Mouse (Mus musculus): ENCODE measurements around the gene Vax1.
A peak's percentile ranks its signal among the peaks of the same experiment; 100 is the strongest.

Vax1 gene

DNA sequence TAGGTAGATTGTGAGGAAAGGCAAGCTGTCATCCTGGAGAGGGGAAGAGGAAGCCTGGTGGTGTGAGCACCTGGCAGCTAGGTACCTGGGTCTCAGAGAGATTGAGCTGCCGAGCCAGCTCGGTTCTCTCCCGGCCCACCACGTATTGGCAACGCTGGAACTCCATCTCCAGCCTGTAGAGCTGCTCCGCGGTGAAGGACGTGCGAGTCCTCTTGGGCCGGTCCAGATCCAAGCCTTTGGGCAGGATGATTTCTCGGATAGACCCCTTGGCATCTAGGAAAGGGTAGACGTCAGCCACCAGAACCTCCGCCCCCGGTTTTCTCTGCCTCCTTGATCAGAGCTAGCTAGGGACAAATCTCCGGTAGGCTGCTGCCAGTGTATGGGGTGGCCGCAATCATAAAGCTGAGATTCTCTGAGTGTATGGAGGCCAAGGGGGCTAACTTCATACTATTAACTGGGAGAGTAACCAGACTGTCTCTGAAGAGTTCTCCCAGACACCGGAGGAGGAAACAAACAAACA lies 1.4 kb downstream of the Vax1 start:
- no peak for DNase-seq

DNA sequence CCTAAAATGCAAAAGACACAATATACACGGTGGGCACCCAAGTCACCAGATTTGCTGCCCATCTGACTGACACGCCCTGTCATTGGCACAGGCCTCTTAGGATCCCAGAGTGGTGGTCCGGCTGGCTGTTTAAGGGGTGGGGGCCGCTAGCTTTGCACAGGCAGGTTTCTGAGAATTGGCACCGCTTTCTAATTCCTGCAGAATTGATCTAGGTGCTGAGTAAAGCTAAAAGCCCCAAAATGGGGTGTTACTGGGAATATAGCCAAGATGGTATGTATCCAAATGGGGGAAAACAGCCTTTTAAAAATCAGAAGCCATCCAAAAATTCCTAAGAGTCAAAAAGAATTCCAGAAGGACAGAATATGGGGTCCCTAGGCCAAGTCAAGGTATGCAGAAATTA lies 2.0 kb downstream of the Vax1 start:
- no peak for DNase-seq

GRCm38 (mm10) chr19:59166879-59167278 lies 3.0 kb downstream of the Vax1 start:
- no peak for DNase-seq

GRCm38 (mm10) chr19:59166311-59166761 lies 3.5 kb downstream of the Vax1 start:
- peak; percentile 39 for DNase-seq

- no peak for DNase-seq
These were observed 4.3 kb downstream of the Vax1 start for GRCm38 (mm10) chr19:59165577-59165976.

- DNase-seq: no peak
These were observed 4.8 kb downstream of the Vax1 start for GRCm38 (mm10) chr19:59164896-59165560.

- no peak for DNase-seq
These were observed 5.7 kb downstream of the Vax1 start for GRCm38 (mm10) chr19:59164111-59164510.

DNA sequence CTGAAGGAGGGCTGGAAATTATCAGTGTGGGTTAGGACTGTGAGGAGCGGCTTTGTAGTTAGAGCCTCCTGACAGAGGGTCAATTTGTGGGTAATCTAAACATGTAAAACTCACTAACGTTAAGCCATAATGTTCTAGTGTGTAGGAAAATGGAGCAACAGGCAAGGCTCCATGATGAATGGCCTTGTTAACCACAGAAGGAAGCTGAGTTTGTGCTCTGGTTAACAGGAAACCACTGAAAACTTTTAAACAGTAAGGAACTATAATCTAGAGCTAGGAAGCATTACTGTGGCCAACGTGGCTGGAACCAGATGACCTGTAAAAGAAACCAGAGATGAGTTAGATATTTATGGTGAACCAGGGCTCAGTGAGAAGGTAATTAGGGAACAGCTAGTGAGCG lies 13.2 kb downstream of the Vax1 start:
- no peak for DNase-seq

GRCm38 (mm10) chr19:59154171-59154570 lies 15.7 kb downstream of the Vax1 start:
- DNase-seq: no peak

DNA sequence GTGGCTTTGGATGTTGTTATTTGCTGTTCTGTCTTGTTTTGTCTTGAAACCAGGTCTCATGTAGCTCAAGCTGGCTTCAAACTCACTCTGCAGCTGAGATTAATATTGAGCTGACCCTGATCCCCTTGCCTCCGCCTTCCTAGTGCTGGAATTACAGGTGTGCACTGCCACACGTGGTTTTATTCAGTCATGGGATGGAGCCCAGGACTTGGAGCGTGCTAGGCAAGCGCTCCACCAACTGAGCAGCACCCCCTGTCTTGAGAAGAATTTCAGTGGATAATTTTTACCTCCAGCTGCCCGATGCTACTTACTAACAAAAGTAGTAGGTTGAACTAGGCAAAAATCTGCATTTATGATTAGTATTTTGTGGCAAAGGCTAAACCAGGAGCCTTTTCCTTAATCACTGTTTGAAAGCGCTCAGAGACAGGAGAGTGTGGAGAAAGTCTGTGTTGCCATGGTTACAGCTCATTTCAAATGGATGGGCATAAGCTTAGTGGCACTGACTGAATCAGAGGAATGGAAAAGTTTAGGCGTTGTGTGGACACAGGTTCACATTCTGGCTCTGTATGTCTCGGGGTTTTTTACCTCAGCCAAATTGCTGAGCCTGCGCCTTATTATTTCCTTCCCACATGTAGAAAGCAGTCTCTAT lies 24.2 kb downstream of the Vax1 start:
- DNase-seq: no peak

GRCm38 (mm10) chr19:59145064-59145463 lies 24.8 kb downstream of the Vax1 start:
- no peak for DNase-seq

DNA sequence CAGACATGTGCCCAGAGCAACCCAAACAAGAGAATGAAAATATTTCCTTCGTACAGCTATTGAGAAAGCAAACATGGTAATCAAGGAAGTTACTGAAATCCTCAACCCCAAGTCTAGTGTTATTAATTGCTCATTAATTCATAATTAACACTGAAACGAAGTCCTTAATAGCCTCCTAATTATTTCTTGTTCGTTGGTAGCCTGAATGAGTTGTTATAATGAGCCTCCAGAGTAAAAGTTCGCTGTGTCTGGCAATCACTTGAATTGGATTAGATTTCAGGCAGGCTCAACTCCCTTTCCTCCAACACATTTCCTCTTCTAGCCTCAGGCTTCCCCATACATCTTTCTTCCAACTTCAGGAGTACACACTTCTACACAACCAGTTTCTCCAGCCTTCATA lies 27.6 kb downstream of the Vax1 start:
- DNase-seq: no peak

DNA sequence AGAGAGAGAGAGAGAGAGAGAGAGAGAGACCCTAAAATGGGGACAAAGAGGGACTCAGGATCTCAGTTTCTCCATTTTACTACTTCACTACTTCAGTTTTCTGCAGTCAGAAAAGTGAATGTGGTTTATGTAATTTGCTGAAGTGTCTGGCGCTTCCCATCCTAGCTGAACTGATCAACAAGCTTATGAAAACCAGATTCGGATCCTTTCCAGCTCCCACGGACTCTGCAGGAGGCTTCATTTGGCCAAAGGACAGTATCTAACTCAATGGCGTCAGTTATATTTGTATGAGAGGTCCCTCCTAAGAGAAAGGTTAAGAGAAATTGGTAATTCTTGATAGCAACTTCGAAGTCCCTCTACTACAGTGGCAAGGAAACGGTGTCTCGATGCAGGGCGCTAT lies 34.5 kb downstream of the Vax1 start:
- no peak for DNase-seq

DNA sequence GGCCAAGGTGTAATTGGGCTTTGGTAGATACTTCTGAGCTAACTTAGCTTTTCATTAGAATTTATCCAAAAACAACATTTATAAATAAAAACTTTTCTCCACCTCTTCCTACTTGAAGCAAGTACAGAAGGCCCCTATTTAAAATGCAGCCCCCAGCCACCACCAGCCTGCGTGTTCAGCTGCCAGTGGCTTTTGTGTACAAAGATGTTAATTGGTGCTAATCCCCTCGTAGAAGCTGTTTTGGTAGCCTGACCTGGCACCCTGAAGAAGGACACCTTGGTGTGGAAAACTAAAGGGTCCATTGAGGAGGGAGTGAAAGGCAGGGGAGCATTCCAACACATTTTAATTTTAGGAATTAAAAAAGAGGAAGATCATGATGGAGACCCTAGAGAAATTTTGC lies 34.9 kb downstream of the Vax1 start:
- DNase-seq: no peak

GRCm38 (mm10) chr19:59133202-59133601 lies 36.7 kb downstream of the Vax1 start:
- no peak for DNase-seq

GRCm38 (mm10) chr19:59129671-59130070 lies 40.2 kb downstream of the Vax1 start:
- no peak for DNase-seq

DNA sequence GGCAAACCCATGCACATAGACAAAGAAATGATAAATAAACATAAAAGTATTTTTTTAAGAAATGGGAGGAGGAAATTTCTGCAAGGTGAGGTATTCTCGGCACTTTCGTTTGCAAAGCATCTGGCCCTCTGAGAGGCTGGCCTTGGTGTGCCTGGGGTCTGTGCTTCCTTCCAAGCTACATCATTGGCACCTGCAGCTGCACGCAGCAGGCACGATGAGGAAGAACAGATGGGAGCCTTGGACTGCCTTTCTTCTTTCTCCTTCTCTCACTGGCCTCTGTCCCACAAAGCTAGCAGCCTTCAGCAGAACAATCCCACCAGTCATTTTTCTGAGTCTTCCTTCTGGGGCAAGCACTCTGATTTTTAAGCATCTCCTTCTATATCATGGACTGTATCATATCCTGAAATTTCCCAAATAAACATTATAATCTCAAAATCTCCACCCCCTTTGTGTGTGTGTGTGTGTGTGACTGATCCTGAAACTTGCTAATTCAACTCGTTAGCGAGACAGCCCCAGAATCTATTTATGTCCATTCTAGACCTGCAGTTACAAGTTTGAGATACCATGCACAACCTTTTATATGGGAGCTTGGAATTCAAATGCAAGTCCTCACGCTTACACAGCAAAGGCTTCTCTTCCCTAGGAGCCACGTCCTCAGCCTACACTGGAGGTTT lies 41.2 kb downstream of the Vax1 start:
- DNase-seq: no peak

- no peak for DNase-seq
These were observed 42.4 kb downstream of the Vax1 start for GRCm38 (mm10) chr19:59127424-59127823.
